Mouse (Mus musculus) embryonic facial prominence, embryonic 13.5 days (tissue): Measurements from ENCODE around the gene Lrrn2. TPM values are rescaled to one million over a fixed set of nuclear protein-coding genes. Genes with fewer than 3 reads are reported as not detected.

Experiments used
- ATAC-seq: fragments of 200-750 bp; cut with Nextera tagmentation; 2 replicates; pipeline ENCODE4 v1.8.0; 2017; ENCODE audit warnings: low read depth; ENCODE audit not compliant: insufficient number of reproducible peaks, insufficient read depth, low FRiP score, low TSS enrichment
- H3K27ac ChIP-seq: fragments of 300-500 bp; sonication (generic); 2 replicates; pipeline ENCODE4 v1.5.1; 2015; ENCODE audit warnings: moderate library complexity, mild to moderate bottlenecking, inconsistent platforms
- H3K27me3 ChIP-seq: fragments of 300-500 bp; sonication (generic); 2 replicates; pipeline ENCODE4 v1.6.1; 2015; ENCODE audit warnings: mild to moderate bottlenecking, inconsistent platforms
- H3K36me3 ChIP-seq: fragments of 300-500 bp; sonication (generic); 2 replicates; pipeline ENCODE4 v1.6.1; 2015; ENCODE audit warnings: mild to moderate bottlenecking, inconsistent platforms
- H3K4me1 ChIP-seq: fragments of 300-500 bp; sonication (generic); 2 replicates; pipeline ENCODE4 v1.6.1; 2015; ENCODE audit warnings: inconsistent platforms
- H3K4me2 ChIP-seq: fragments of 300-500 bp; sonication (generic); 2 replicates; pipeline ENCODE4 v1.6.1; 2015; ENCODE audit warnings: moderate library complexity, mild to moderate bottlenecking, inconsistent platforms
- H3K4me3 ChIP-seq: fragments of 300-500 bp; sonication (generic); 2 replicates; pipeline ENCODE4 v1.5.1; 2015; ENCODE audit warnings: mild to moderate bottlenecking, inconsistent platforms
- H3K9ac ChIP-seq: fragments of 300-500 bp; sonication (generic); 2 replicates; pipeline ENCODE4 v1.6.1; 2015; ENCODE audit warnings: mild to moderate bottlenecking, inconsistent platforms
- H3K9me3 ChIP-seq: fragments of 300-500 bp; sonication (generic); 2 replicates; pipeline ENCODE4 v1.6.1; 2016; ENCODE audit warnings: inconsistent platforms
- WGBS: fragments of 180-500 bp; shearing (Covaris S2); methylation state at CpG from one replicate; pipeline ENCODE4 v1.1.7; 2015; ENCODE audit warnings: mixed read lengths; 5-methylcytosine and 5-hydroxymethylcytosine counted together
- polyA plus RNA-seq: library from polyadenylated mRNA; unstranded; fragments of >200 nt; fragmentation: Nextera tagmentation; extraction: Ambion mirVana; gene quantifications from 2 replicates; pipeline ENCODE4 v1.2.1, GENCODE M21; 2015

The Lrrn2 gene
- polyA plus RNA-seq, 1 experiment from 2014 or later = 4.4 TPM

- no peak overlapping the region for H3K9ac ChIP-seq
- H3K27ac ChIP-seq = no peak overlapping the region
- no peaks in the 10 kb centered on the region for H3K36me3 ChIP-seq
- no peak overlapping the region for H3K4me3 ChIP-seq
- H3K4me2 ChIP-seq = no peak overlapping the region
- peaks cover 14% of the 10 kb centered on the region for H3K4me1 ChIP-seq
- no peaks in the 10 kb centered on the region for H3K9me3 ChIP-seq
- peaks cover 46% of the 10 kb centered on the region for H3K27me3 ChIP-seq
- no peak for ATAC-seq
- 56% methylated on average over 4 of the region's 4 CpGs for WGBS
These were observed 6.6 kb downstream of the Lrrn2 start for GRCm38 (mm10) chr1:132886626-132887025.

- ATAC-seq = no peak
- H3K9me3 ChIP-seq = no peaks in the 10 kb centered on the region
- WGBS = 76% methylated on average over 4 of the region's 4 CpGs
- H3K4me1 ChIP-seq = peaks cover 11% of the 10 kb centered on the region; the same call in 1 of the 2 replicates
- no peaks in the 10 kb centered on the region for H3K36me3 ChIP-seq
- no peak overlapping the region for H3K27ac ChIP-seq
- H3K4me3 ChIP-seq = no peak overlapping the region
- no peak overlapping the region for H3K4me2 ChIP-seq
- H3K9ac ChIP-seq = no peak overlapping the region
- H3K27me3 ChIP-seq = peaks cover 29% of the 10 kb centered on the region; the same call in 1 of the 2 replicates
These were observed 8.7 kb downstream of the Lrrn2 start for GRCm38 (mm10) chr1:132888811-132889210.

- Histone ChIP-seq H3K4me3 (no peak overlapping the region), H3K9me3 (no peaks in the 10 kb centered on the region), H3K27me3 (peaks cover 19% of the 10 kb centered on the region; the same call in 1 of the 2 replicates), H3K36me3 (no peaks in the 10 kb centered on the region), H3K9ac (no peak overlapping the region), H3K4me2 (no peak overlapping the region), H3K4me1 (peaks cover 11% of the 10 kb centered on the region; the same call in 1 of the 2 replicates), H3K27ac (no peak overlapping the region)
- ATAC-seq = no peak
- 70% methylated on average over 11 of the region's 11 CpGs for WGBS
These were observed 10.2 kb downstream of the Lrrn2 start for GRCm38 (mm10) chr1:132890161-132890794.

- Histone ChIP-seq H3K4me3 (no peak overlapping the region), H3K4me2 (no peak overlapping the region), H3K4me1 (0 out of 2 replicates have a peak, but pooled peaks cover 4% of the 10 kb centered on the region), H3K27ac (no peak overlapping the region), H3K36me3 (no peaks in the 10 kb centered on the region), H3K9ac (no peak overlapping the region), H3K9me3 (no peaks in the 10 kb centered on the region), H3K27me3 (peaks cover 14% of the 10 kb centered on the region; the same call in 1 of the 2 replicates)
- no peak for ATAC-seq
- WGBS = 85% methylated on average over 2 of the region's 2 CpGs
These were observed 12.0 kb downstream of the Lrrn2 start for GRCm38 (mm10) chr1:132892065-132892464.

- ATAC-seq = no peak
These were observed 13.4 kb downstream of the Lrrn2 start for GRCm38 (mm10) chr1:132893311-132894077.

GRCm38 (mm10) chr1:132899029-132899428 lies 19.0 kb downstream of the Lrrn2 start:
- 88% methylated on average over 6 of the region's 6 CpGs for WGBS
- Histone ChIP-seq H3K4me2 (no peak overlapping the region), H3K4me3 (no peak overlapping the region), H3K4me1 (no peaks in the 10 kb centered on the region), H3K9ac (no peak overlapping the region), H3K9me3 (no peaks in the 10 kb centered on the region), H3K27ac (no peak overlapping the region), H3K36me3 (no peaks in the 10 kb centered on the region), H3K27me3 (peaks cover 25% of the 10 kb centered on the region)
- no peak for ATAC-seq

More at GRCm38 (mm10) chr1:132893311-132894077, 13.4 kb downstream of the Lrrn2 start:
- no peaks in the 10 kb centered on the region for H3K9me3 ChIP-seq
- 66% methylated on average over 17 of the region's 17 CpGs for WGBS
- H3K4me1 ChIP-seq = 0 out of 2 replicates have a peak, but pooled peaks cover 4% of the 10 kb centered on the region
- H3K27me3 ChIP-seq = 0 out of 2 replicates have a peak, but pooled peaks cover 4% of the 10 kb centered on the region
- no peak overlapping the region for H3K4me3 ChIP-seq
- H3K36me3 ChIP-seq = no peaks in the 10 kb centered on the region
- no peak overlapping the region for H3K4me2 ChIP-seq
- no peak overlapping the region for H3K9ac ChIP-seq
- H3K27ac ChIP-seq = no peak overlapping the region

GRCm38 (mm10) chr1:132899626-132900025 lies 19.6 kb downstream of the Lrrn2 start:
- WGBS = 73% methylated on average over 7 of the region's 7 CpGs
- no peak overlapping the region for H3K27ac ChIP-seq
- no peaks in the 10 kb centered on the region for H3K9me3 ChIP-seq
- H3K27me3 ChIP-seq = peaks cover 31% of the 10 kb centered on the region
- no peak overlapping the region for H3K9ac ChIP-seq
- no peaks in the 10 kb centered on the region for H3K36me3 ChIP-seq
- ATAC-seq = no peak
- H3K4me1 ChIP-seq = no peaks in the 10 kb centered on the region
- no peak overlapping the region for H3K4me3 ChIP-seq
- no peak overlapping the region for H3K4me2 ChIP-seq

- Histone ChIP-seq H3K9ac (no peak overlapping the region), H3K4me2 (no peak overlapping the region), H3K27me3 (peaks cover 33% of the 10 kb centered on the region), H3K4me1 (no peaks in the 10 kb centered on the region), H3K9me3 (no peaks in the 10 kb centered on the region), H3K4me3 (no peak overlapping the region), H3K27ac (no peak overlapping the region), H3K36me3 (no peaks in the 10 kb centered on the region)
- no peak for ATAC-seq
- WGBS = 88% methylated on average over 5 of the region's 5 CpGs
These were observed 20.9 kb downstream of the Lrrn2 start for GRCm38 (mm10) chr1:132900945-132901344.

- Histone ChIP-seq H3K9me3 (no peaks in the 10 kb centered on the region), H3K36me3 (no peaks in the 10 kb centered on the region), H3K4me3 (no peak overlapping the region), H3K9ac (no peak overlapping the region), H3K27ac (no peak overlapping the region), H3K27me3 (peaks cover 33% of the 10 kb centered on the region), H3K4me1 (no peaks in the 10 kb centered on the region), H3K4me2 (no peak overlapping the region)
- ATAC-seq = no peak
- 68% methylated on average over 4 of the region's 4 CpGs for WGBS
These were observed 23.4 kb downstream of the Lrrn2 start for GRCm38 (mm10) chr1:132903519-132903918.

- WGBS = 58% methylated on average over 4 of the region's 4 CpGs
- Histone ChIP-seq H3K4me1 (peaks cover 12% of the 10 kb centered on the region), H3K4me3 (no peak overlapping the region), H3K9me3 (no peaks in the 10 kb centered on the region), H3K27me3 (peaks cover 38% of the 10 kb centered on the region), H3K4me2 (no peak overlapping the region), H3K9ac (no peak overlapping the region), H3K36me3 (no peaks in the 10 kb centered on the region), H3K27ac (no peak overlapping the region)
- 0 out of 2 replicates have a peak, but pooled peaks have one; percentile 26 for ATAC-seq
These were observed 29.0 kb downstream of the Lrrn2 start for GRCm38 (mm10) chr1:132909090-132909489.

- Histone ChIP-seq H3K36me3 (no peaks in the 10 kb centered on the region), H3K27me3 (peaks cover 34% of the 10 kb centered on the region), H3K27ac (no peak overlapping the region), H3K4me2 (no peak overlapping the region), H3K4me1 (peaks cover 12% of the 10 kb centered on the region), H3K9ac (no peak overlapping the region), H3K4me3 (no peak overlapping the region), H3K9me3 (no peaks in the 10 kb centered on the region)
- 77% methylated on average over 1 of the region's 1 CpGs for WGBS
- ATAC-seq = no peak
These were observed 29.9 kb downstream of the Lrrn2 start for GRCm38 (mm10) chr1:132909951-132910350.
